Mouse (Mus musculus): ENCODE results near the gene Plekhm3. TPM values are rescaled to one million over a fixed set of nuclear protein-coding genes. Genes with fewer than 3 reads are reported as not detected.

Plekhm3 gene
- polyA plus RNA-seq, 1 experiment: 2.7 TPM

GRCm38 (mm10) chr1:64880613-64881012 lies 76.0 kb downstream of the Plekhm3 start:
- no peaks in the 10 kb centered on the region for H3K27me3 ChIP-seq (ENCODE audit: control insufficient read depth, insufficient read depth, low read length)
- TF ChIP-seq POLR2A (IDR thresholded peaks at IDR 0.05; ENCODE audit: control insufficient read depth, low read depth, low read length): no peak
- TF ChIP-seq CTCF (IDR thresholded peaks at IDR 0.05; ENCODE audit: control insufficient read depth, insufficient read depth, insufficient replicate concordance, low read depth, low read length): no peak
- no peaks in the 10 kb centered on the region for H3K4me1 ChIP-seq (ENCODE audit: control insufficient read depth, insufficient read depth, low read length)

GRCm38 (mm10) chr1:64878795-64879240 lies 77.8 kb downstream of the Plekhm3 start:
- H3K36me3 ChIP-seq (ENCODE audit: control insufficient read depth, insufficient read depth, low read length): no peaks in the 10 kb centered on the region
- TF ChIP-seq POLR2A (IDR thresholded peaks at IDR 0.05; ENCODE audit: control insufficient read depth, low read depth, low read length) (no peak), CTCF (IDR thresholded peaks at IDR 0.05; ENCODE audit: control insufficient read depth, insufficient read depth, insufficient replicate concordance, low read depth, low read length) (no peak)
- H3K4me1 ChIP-seq (ENCODE audit: control insufficient read depth, insufficient read depth, low read length): no peaks in the 10 kb centered on the region
- H3K27ac ChIP-seq (ENCODE audit: control insufficient read depth, insufficient read depth, low read depth, low read length): no peak overlapping the region
- H3K4me3 ChIP-seq (ENCODE audit: control insufficient read depth, low read depth, low read length): no peak overlapping the region
- H3K27me3 ChIP-seq (ENCODE audit: control insufficient read depth, insufficient read depth, low read length): no peaks in the 10 kb centered on the region

More at GRCm38 (mm10) chr1:64880613-64881012, 76.0 kb downstream of the Plekhm3 start:
- Histone ChIP-seq H3K27ac (ENCODE audit: control insufficient read depth, insufficient read depth, low read depth, low read length) (no peak overlapping the region), H3K36me3 (ENCODE audit: control insufficient read depth, insufficient read depth, low read length) (no peaks in the 10 kb centered on the region), H3K4me3 (ENCODE audit: control insufficient read depth, low read depth, low read length) (no peak overlapping the region)

- Histone ChIP-seq H3K27me3 (ENCODE audit: control insufficient read depth, insufficient read depth, low read length) (no peaks in the 10 kb centered on the region), H3K36me3 (ENCODE audit: control insufficient read depth, insufficient read depth, low read length) (no peaks in the 10 kb centered on the region), H3K4me1 (ENCODE audit: control insufficient read depth, insufficient read depth, low read length) (no peaks in the 10 kb centered on the region), H3K4me3 (ENCODE audit: control insufficient read depth, low read depth, low read length) (no peak overlapping the region), H3K27ac (ENCODE audit: control insufficient read depth, insufficient read depth, low read depth, low read length) (no peak overlapping the region)
- TF ChIP-seq CTCF (IDR thresholded peaks at IDR 0.05; ENCODE audit: control insufficient read depth, insufficient read depth, insufficient replicate concordance, low read depth, low read length): no peak
- TF ChIP-seq POLR2A (IDR thresholded peaks at IDR 0.05; ENCODE audit: control insufficient read depth, low read depth, low read length): no peak
Measured at GRCm38 (mm10) chr1:64876276-64876675, 80.3 kb downstream of the Plekhm3 start.

- Histone ChIP-seq H3K27me3 (ENCODE audit: control insufficient read depth, insufficient read depth, low read length) (no peaks in the 10 kb centered on the region), H3K4me3 (ENCODE audit: control insufficient read depth, low read depth, low read length) (no peak overlapping the region), H3K27ac (ENCODE audit: control insufficient read depth, insufficient read depth, low read depth, low read length) (no peak overlapping the region), H3K4me1 (ENCODE audit: control insufficient read depth, insufficient read depth, low read length) (no peaks in the 10 kb centered on the region), H3K36me3 (ENCODE audit: control insufficient read depth, insufficient read depth, low read length) (no peaks in the 10 kb centered on the region)
- no peak for TF ChIP-seq POLR2A (IDR thresholded peaks at IDR 0.05; ENCODE audit: control insufficient read depth, low read depth, low read length)
Measured at GRCm38 (mm10) chr1:64875712-64876111, 80.9 kb downstream of the Plekhm3 start.

GRCm38 (mm10) chr1:64875156-64875555 lies 81.5 kb downstream of the Plekhm3 start:
- TF ChIP-seq POLR2A (IDR thresholded peaks at IDR 0.05; ENCODE audit: control insufficient read depth, low read depth, low read length): no peak
- no peak for TF ChIP-seq CTCF (IDR thresholded peaks at IDR 0.05; ENCODE audit: control insufficient read depth, insufficient read depth, insufficient replicate concordance, low read depth, low read length)
- no peaks in the 10 kb centered on the region for H3K36me3 ChIP-seq (ENCODE audit: control insufficient read depth, insufficient read depth, low read length)
- no peaks in the 10 kb centered on the region for H3K4me1 ChIP-seq (ENCODE audit: control insufficient read depth, insufficient read depth, low read length)
- H3K4me3 ChIP-seq (ENCODE audit: control insufficient read depth, low read depth, low read length): no peak overlapping the region
- no peak overlapping the region for H3K27ac ChIP-seq (ENCODE audit: control insufficient read depth, insufficient read depth, low read depth, low read length)
- no peaks in the 10 kb centered on the region for H3K27me3 ChIP-seq (ENCODE audit: control insufficient read depth, insufficient read depth, low read length)

- Histone ChIP-seq H3K27ac (ENCODE audit: control insufficient read depth, insufficient read depth, low read depth, low read length) (no peak overlapping the region), H3K36me3 (ENCODE audit: control insufficient read depth, insufficient read depth, low read length) (no peaks in the 10 kb centered on the region), H3K27me3 (ENCODE audit: control insufficient read depth, insufficient read depth, low read length) (no peaks in the 10 kb centered on the region), H3K4me1 (ENCODE audit: control insufficient read depth, insufficient read depth, low read length) (no peaks in the 10 kb centered on the region), H3K4me3 (ENCODE audit: control insufficient read depth, low read depth, low read length) (no peak overlapping the region)
- no peak for TF ChIP-seq CTCF (IDR thresholded peaks at IDR 0.05; ENCODE audit: control insufficient read depth, insufficient read depth, insufficient replicate concordance, low read depth, low read length)
Measured at GRCm38 (mm10) chr1:64871956-64872355, 84.7 kb downstream of the Plekhm3 start.

GRCm38 (mm10) chr1:64867684-64868083 lies 88.9 kb downstream of the Plekhm3 start:
- Histone ChIP-seq H3K27ac (ENCODE audit: control insufficient read depth, insufficient read depth, low read depth, low read length) (no peak overlapping the region), H3K36me3 (ENCODE audit: control insufficient read depth, insufficient read depth, low read length) (no peaks in the 10 kb centered on the region), H3K4me1 (ENCODE audit: control insufficient read depth, insufficient read depth, low read length) (no peaks in the 10 kb centered on the region), H3K4me3 (ENCODE audit: control insufficient read depth, low read depth, low read length) (no peak overlapping the region), H3K27me3 (ENCODE audit: control insufficient read depth, insufficient read depth, low read length) (no peaks in the 10 kb centered on the region)
- TF ChIP-seq CTCF (IDR thresholded peaks at IDR 0.05; ENCODE audit: control insufficient read depth, insufficient read depth, insufficient replicate concordance, low read depth, low read length) (no peak), POLR2A (IDR thresholded peaks at IDR 0.05; ENCODE audit: control insufficient read depth, low read depth, low read length) (no peak)

GRCm38 (mm10) chr1:64866140-64866539 lies 90.5 kb downstream of the Plekhm3 start:
- no peaks in the 10 kb centered on the region for H3K27me3 ChIP-seq (ENCODE audit: control insufficient read depth, insufficient read depth, low read length)
- H3K36me3 ChIP-seq (ENCODE audit: control insufficient read depth, insufficient read depth, low read length): no peaks in the 10 kb centered on the region
- no peaks in the 10 kb centered on the region for H3K4me1 ChIP-seq (ENCODE audit: control insufficient read depth, insufficient read depth, low read length)
- no peak overlapping the region for H3K27ac ChIP-seq (ENCODE audit: control insufficient read depth, insufficient read depth, low read depth, low read length)
- TF ChIP-seq CTCF (IDR thresholded peaks at IDR 0.05; ENCODE audit: control insufficient read depth, insufficient read depth, insufficient replicate concordance, low read depth, low read length): no peak
- H3K4me3 ChIP-seq (ENCODE audit: control insufficient read depth, low read depth, low read length): no peak overlapping the region

Measured in testis, adult 2 months (tissue).